Mouse (Mus musculus) CH12.LX (cell line): Measurements from ENCODE around the gene Stx11. TPM values are rescaled to one million over a fixed set of nuclear protein-coding genes. Genes with fewer than 3 reads are reported as not detected.
A peak's percentile ranks its signal among the peaks of the same experiment; 100 is the strongest.

Source experiments
- DNase-seq: peaks from one replicate; pipeline ENCODE4 v3.0.0-alpha.2; 2013; ENCODE audit errors: extremely low read depth
- H3K27ac ChIP-seq: 2 replicates; pipeline ENCODE4 v1.5.1; 2012; ENCODE audit warnings: low read depth, mild to moderate bottlenecking, control low read depth, moderate library complexity; ENCODE audit not compliant: insufficient read depth
- H3K27me3 ChIP-seq: replicated peaks from 2 replicates; pipeline ENCODE3; 2012; ENCODE audit warnings: inconsistent platforms
- H3K36me3 ChIP-seq, 2 experiments: replicated peaks in 1 of 2; 2 replicates each; pipeline versions ENCODE3 to v1.6.1; 2012; ENCODE audit warnings: inconsistent platforms in 1 of 2, low read length in 1 of 2, mild to moderate bottlenecking in 1 of 2, mixed read lengths in 1 of 2, moderate library complexity in 1 of 2; ENCODE audit not compliant: control insufficient read depth in 1 of 2, insufficient read depth in 1 of 2
- H3K4me1 ChIP-seq, 2 experiments: 2 replicates each; pipeline ENCODE4 v1.6.1; 2012; ENCODE audit warnings: inconsistent platforms in 1 of 2, moderate library complexity in 1 of 2; ENCODE audit not compliant: insufficient read depth in 2 of 2, control insufficient read depth in 1 of 2
- H3K4me2 ChIP-seq: 2 replicates; pipeline ENCODE4 v1.6.1; 2012; ENCODE audit warnings: low read depth, mild to moderate bottlenecking, control low read depth; ENCODE audit not compliant: poor library complexity, insufficient read depth, severe bottlenecking
- H3K4me3 ChIP-seq, 3 experiments: fragments of 150-350 bp in 1 of 3; sonication (generic) in 1 of 3; replicated peaks in 1 of 3; 2 replicates each; pipeline versions ENCODE3 to v1.5.1; 2011 to 2012; ENCODE audit warnings: low read depth in 2 of 3, low read length in 2 of 3, mild to moderate bottlenecking in 2 of 3, moderate library complexity in 2 of 3, control low read depth in 1 of 3, improper control_type of control experiment in 1 of 3, inconsistent platforms in 1 of 3, mixed read lengths in 1 of 3; ENCODE audit not compliant: poor library complexity in 1 of 3
- H3K79me2 ChIP-seq: replicated peaks from 2 replicates; pipeline ENCODE4 v1.6.1; 2012; ENCODE audit warnings: mild to moderate bottlenecking, moderate library complexity; ENCODE audit not compliant: control insufficient read depth, poor library complexity, insufficient read depth, severe bottlenecking; ENCODE audit errors: extremely low read depth
- H3K9ac ChIP-seq: 2 replicates; pipeline ENCODE4 v1.6.1; 2012; ENCODE audit warnings: low read depth, mild to moderate bottlenecking, control low read depth, moderate library complexity; ENCODE audit not compliant: insufficient read depth
- H3K9me3 ChIP-seq: replicated peaks from 2 replicates; pipeline ENCODE3; 2012; ENCODE audit warnings: low read length, inconsistent platforms, mixed read lengths
- CHD2 ChIP-seq: IDR thresholded peaks from 2 replicates; pipeline ENCODE4 v1.6.1; 2011; ENCODE audit warnings: low read length, improper control_type of control experiment
- CTCF ChIP-seq, 2 experiments: IDR thresholded peaks in 1 of 2; conservative IDR thresholded peaks in 1 of 2; 2 replicates each; pipeline ENCODE4 v1.5.1; 2011 to 2012; ENCODE audit warnings: low read depth in 2 of 2, low read length in 2 of 2, improper control_type of control experiment in 1 of 2, inconsistent platforms in 1 of 2, mild to moderate bottlenecking in 1 of 2, moderate library complexity in 1 of 2
- ETS1 ChIP-seq: conservative IDR thresholded peaks from 2 replicates; pipeline ENCODE4 v1.6.1; 2012; ENCODE audit warnings: low read depth, mild to moderate bottlenecking, inconsistent platforms, low read length, improper control_type of control experiment, moderate library complexity
- GABPA ChIP-seq: IDR thresholded peaks from 2 replicates; pipeline ENCODE4 v1.6.1; 2012; ENCODE audit warnings: low read depth, low read length, improper control_type of control experiment, inconsistent platforms; ENCODE audit not compliant: insufficient replicate concordance
- JUN ChIP-seq: IDR thresholded peaks from 2 replicates; pipeline ENCODE4 v1.6.1; 2011; ENCODE audit warnings: low read depth, mild to moderate bottlenecking, low read length, improper control_type of control experiment, moderate library complexity; ENCODE audit not compliant: insufficient read depth
- MAX ChIP-seq: IDR thresholded peaks from 2 replicates; pipeline ENCODE4 v1.6.1; 2011; ENCODE audit warnings: low read length, improper control_type of control experiment
- MEF2A ChIP-seq: IDR thresholded peaks from 2 replicates; pipeline ENCODE4 v1.6.1; 2014; ENCODE audit warnings: low read depth, mild to moderate bottlenecking, inconsistent platforms, low read length, improper control_type of control experiment, borderline replicate concordance
- NELFE ChIP-seq: IDR thresholded peaks from 2 replicates; pipeline ENCODE4 v1.6.1; 2011; ENCODE audit warnings: low read depth, low read length, improper control_type of control experiment
- POLR2A ChIP-seq: IDR thresholded peaks from 2 replicates; pipeline ENCODE4 v1.6.1; 2011; ENCODE audit warnings: low read depth, mild to moderate bottlenecking, improper control_type of control experiment, low read length
- RAD21 ChIP-seq: IDR thresholded peaks from 2 replicates; pipeline ENCODE4 v1.6.1; 2011; ENCODE audit warnings: low read depth, mild to moderate bottlenecking, low read length, improper control_type of control experiment, moderate library complexity
- SMC3 ChIP-seq: IDR thresholded peaks from 2 replicates; pipeline ENCODE4 v1.6.1; 2011; ENCODE audit warnings: low read depth, low read length, improper control_type of control experiment
- TCF12 ChIP-seq: IDR thresholded peaks from 2 replicates; pipeline ENCODE4 v1.6.1; 2014; ENCODE audit warnings: low read depth, mild to moderate bottlenecking, inconsistent platforms, low read length, improper control_type of control experiment
- ZMIZ1 ChIP-seq: IDR thresholded peaks from 2 replicates; pipeline ENCODE4 v1.6.1; 2012; ENCODE audit warnings: low read depth, mild to moderate bottlenecking, inconsistent platforms, low read length, improper control_type of control experiment
- dilution Hi-C: fragments of 300-500 bp; cut with MboI; formaldehyde crosslinking; loops from 2 replicates; pipeline ENCODE4 v1.14.3; 2020; ENCODE audit warnings: low sequenced_read_pairs; ENCODE audit not compliant: extremely low pct_unique_long_range_greater_than_20kb, extremely low pct_ligation_motif_present
- in situ Hi-C: fragments of 300-500 bp; cut with MboI; formaldehyde crosslinking; loops from 3 replicates; pipeline ENCODE4 v1.14.3; 2019; ENCODE audit warnings: low sequenced_read_pairs, low pct_ligation_motif_present, low pct_unique_long_range_greater_than_20kb, mixed read lengths
- polyA plus RNA-seq: library from polyadenylated mRNA; unstranded; fragments of >175 nt; gene quantifications from 2 replicates; pipeline ENCODE4 v1.2.1, GENCODE M21; 2012; ENCODE audit warnings: low read depth; ENCODE audit not compliant: insufficient read length
- total RNA-seq, 2 experiments: library from RNA; depleted of rRNA; stranded (reverse); fragments of 300-350 nt in 1 of 2; fragments of >200 nt in 1 of 2; gene quantifications; 2 replicates each; pipeline ENCODE4 v1.2.3; 2012 to 2014

Gene Stx11
- total and polyA plus RNA-seq, 3 experiments, result 22.2 to 49.8 (median 47.7) TPM

GRCm38 (mm10) chr10:12936079-12936478 is 28.0 kb downstream of the Stx11 start:
- Histone ChIP-seq H3K9me3 (no peaks in the 10 kb centered on the region), H3K27me3 (no peaks in the 10 kb centered on the region), H3K79me2 (no peaks in the 10 kb centered on the region), H3K4me3 (no peak overlapping the region), H3K9ac (no peak overlapping the region), H3K4me2 (no peak overlapping the region), H3K27ac (no peak overlapping the region), H3K36me3 (peaks cover 8 to 28% of the 10 kb centered on the region in 2 experiments), H3K4me1 (peaks cover 7 to 8% of the 10 kb centered on the region in 2 experiments)
- in situ Hi-C loops (no loop called here), dilution Hi-C loops (no loop called here)
- no peak for TF ChIP-seq JUN
- no peak for TF ChIP-seq MEF2A
- TF ChIP-seq ETS1, result no peak
- no peak for TF ChIP-seq ZMIZ1
- TF ChIP-seq POLR2A, result no peak
- TF ChIP-seq TCF12, result no peak
- no peak for TF ChIP-seq MAX
- TF ChIP-seq RAD21, result no peak
- no peak for TF ChIP-seq GABPA
- TF ChIP-seq, all 38 proteins: peak for 0
- DNase-seq, result no peak

GRCm38 (mm10) chr10:12935575-12935974 is 28.5 kb downstream of the Stx11 start:
- peaks cover 7 to 8% of the 10 kb centered on the region in 2 experiments for H3K4me1 ChIP-seq
- no peak overlapping the region for H3K9ac ChIP-seq
- peaks cover 3 to 23% of the 10 kb centered on the region in 2 experiments for H3K36me3 ChIP-seq
- no peaks in the 10 kb centered on the region for H3K27me3 ChIP-seq
- DNase-seq, result no peak
- no peaks in the 10 kb centered on the region for H3K9me3 ChIP-seq
- no peak overlapping the region for H3K27ac ChIP-seq
- dilution Hi-C loops (no loop called here), in situ Hi-C loops (no loop called here)
- TF ChIP-seq NELFE, result no peak
- peak in 1 of 2 experiments; percentile 39; a peak in 1 of 4 replicates for TF ChIP-seq CTCF (conservative IDR thresholded peaks at IDR 0.05 in 1 of 2, IDR thresholded peaks at IDR 0.05 in 1 of 2; ENCODE audit: low read depth in 2 of 2, low read length in 2 of 2)
- peak; percentile 7; the same call in 1 of the 2 replicates for TF ChIP-seq SMC3
- peak; percentile 34 for TF ChIP-seq RAD21
- H3K4me3 ChIP-seq, result no peak overlapping the region
- H3K79me2 ChIP-seq, result no peaks in the 10 kb centered on the region
- no peak overlapping the region for H3K4me2 ChIP-seq

DNA sequence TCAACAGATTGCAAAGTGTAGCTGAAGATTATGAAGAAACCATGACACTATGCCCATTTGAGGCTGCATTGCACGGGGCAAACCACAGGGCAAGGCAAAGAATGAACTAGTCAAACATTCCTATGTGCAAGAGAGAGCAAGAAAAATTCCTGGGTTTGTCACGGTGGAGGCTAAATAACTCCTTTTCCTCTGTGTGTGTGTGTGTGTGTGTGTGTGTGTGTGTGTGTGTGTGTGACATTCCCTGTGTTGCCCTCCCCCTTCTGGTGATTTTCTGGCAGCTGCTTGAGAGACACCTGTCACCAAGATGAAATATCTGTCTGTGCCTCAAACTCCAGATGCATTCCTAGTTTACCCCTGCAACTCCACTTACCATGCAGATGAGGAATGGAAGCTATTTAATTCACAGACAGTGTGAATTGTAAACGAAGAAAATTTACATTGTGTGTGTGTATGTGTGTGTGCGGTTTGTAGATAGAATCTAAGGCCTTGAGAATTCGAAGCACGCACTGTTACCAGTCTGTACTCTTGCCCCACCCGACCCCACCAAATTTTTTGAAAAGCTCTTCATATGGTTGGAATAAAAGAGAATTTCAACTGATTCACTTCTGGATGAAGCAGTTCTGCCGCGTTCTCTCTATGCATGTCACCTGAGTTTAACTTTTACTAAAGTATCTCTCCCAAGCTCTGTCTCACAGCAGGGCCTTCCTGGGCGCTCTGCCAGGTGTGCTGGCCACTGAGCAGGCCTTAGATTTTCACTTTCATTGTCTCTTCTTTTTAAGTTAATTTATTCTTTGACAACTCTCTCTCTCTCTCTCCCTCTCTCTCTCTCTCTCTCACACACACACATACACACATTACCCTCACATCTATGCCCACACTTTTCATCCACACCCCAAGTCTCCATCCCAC is 32.4 kb downstream of the Stx11 start:
- dilution Hi-C loops, result no loop called here
- Histone ChIP-seq H3K9me3 (no peaks in the 10 kb centered on the region), H3K4me1 (peaks cover 8 to 11% of the 10 kb centered on the region in 2 experiments), H3K27me3 (no peaks in the 10 kb centered on the region), H3K9ac (no peak overlapping the region), H3K4me2 (no peak overlapping the region), H3K27ac (no peak overlapping the region), H3K79me2 (no peaks in the 10 kb centered on the region), H3K36me3 (no peaks in the 10 kb centered on the region), H3K4me3 (no peak overlapping the region)
- no peak for TF ChIP-seq NELFE
- TF ChIP-seq CHD2, result no peak
- DNase-seq, result no peak
- in situ Hi-C loops, result no loop called here
